Mouse (Mus musculus) heart, embryonic 13.5 days (tissue): ENCODE measurements around the gene Kdm2b. TPM values are rescaled to one million over a fixed set of nuclear protein-coding genes. Genes with fewer than 3 reads are reported as not detected.
"Not testable (repeated sequence)": the region's sequence is repeated elsewhere in the genome, so short reads cannot be mapped to it uniquely, and the experiment has no call there.

Source experiments
- ATAC-seq: fragments of 200-750 bp; cut with Nextera tagmentation; 2 replicates; pipeline ENCODE4 v1.8.0; 2017; ENCODE audit warnings: moderate TSS enrichment; ENCODE audit not compliant: insufficient number of reproducible peaks, low FRiP score, low TSS enrichment; ENCODE audit errors: extremely low read depth
- H3K27ac ChIP-seq: fragments of 300-500 bp; sonication (generic); replicated peaks from 2 replicates; pipeline ENCODE4 v1.5.1; 2015; ENCODE audit warnings: moderate library complexity, mild to moderate bottlenecking, inconsistent platforms
- H3K27me3 ChIP-seq: fragments of 300-500 bp; sonication (generic); replicated peaks from 2 replicates; pipeline ENCODE4 v1.6.1; 2015; ENCODE audit warnings: mild to moderate bottlenecking, inconsistent platforms
- H3K36me3 ChIP-seq: fragments of 300-500 bp; sonication (generic); 2 replicates; pipeline ENCODE4 v1.6.1; 2015; ENCODE audit warnings: mild to moderate bottlenecking, inconsistent platforms
- H3K4me1 ChIP-seq: fragments of 300-500 bp; sonication (generic); 2 replicates; pipeline ENCODE4 v1.6.1; 2015; ENCODE audit warnings: inconsistent platforms
- H3K4me2 ChIP-seq: fragments of 300-500 bp; sonication (generic); 2 replicates; pipeline ENCODE4 v1.6.1; 2015; ENCODE audit warnings: inconsistent platforms, mild to moderate bottlenecking, moderate library complexity
- H3K4me3 ChIP-seq: fragments of 300-500 bp; sonication (generic); 2 replicates; pipeline ENCODE4 v1.5.1; 2015; ENCODE audit warnings: moderate library complexity, mild to moderate bottlenecking, inconsistent platforms
- H3K9ac ChIP-seq: fragments of 300-500 bp; sonication (generic); 2 replicates; pipeline ENCODE4 v1.6.1; 2015; ENCODE audit warnings: inconsistent platforms, mild to moderate bottlenecking, moderate library complexity
- H3K9me3 ChIP-seq: fragments of 300-500 bp; sonication (generic); 2 replicates; pipeline ENCODE4 v1.6.1; 2016; ENCODE audit warnings: inconsistent platforms
- WGBS: fragments of 180-500 bp; shearing (Covaris S2); methylation state at CpG from one replicate; pipeline ENCODE4 v1.1.7; 2015; ENCODE audit warnings: mixed read lengths; 5-methylcytosine and 5-hydroxymethylcytosine counted together
- polyA plus RNA-seq: library from polyadenylated mRNA; unstranded; fragments of >200 nt; fragmentation: Nextera tagmentation; extraction: Ambion mirVana; gene quantifications from 2 replicates; pipeline ENCODE4 v1.2.1, GENCODE M21; 2015

Kdm2b gene
- polyA plus RNA-seq, 1 experiment from 2014 or later = 28.2 TPM

DNA sequence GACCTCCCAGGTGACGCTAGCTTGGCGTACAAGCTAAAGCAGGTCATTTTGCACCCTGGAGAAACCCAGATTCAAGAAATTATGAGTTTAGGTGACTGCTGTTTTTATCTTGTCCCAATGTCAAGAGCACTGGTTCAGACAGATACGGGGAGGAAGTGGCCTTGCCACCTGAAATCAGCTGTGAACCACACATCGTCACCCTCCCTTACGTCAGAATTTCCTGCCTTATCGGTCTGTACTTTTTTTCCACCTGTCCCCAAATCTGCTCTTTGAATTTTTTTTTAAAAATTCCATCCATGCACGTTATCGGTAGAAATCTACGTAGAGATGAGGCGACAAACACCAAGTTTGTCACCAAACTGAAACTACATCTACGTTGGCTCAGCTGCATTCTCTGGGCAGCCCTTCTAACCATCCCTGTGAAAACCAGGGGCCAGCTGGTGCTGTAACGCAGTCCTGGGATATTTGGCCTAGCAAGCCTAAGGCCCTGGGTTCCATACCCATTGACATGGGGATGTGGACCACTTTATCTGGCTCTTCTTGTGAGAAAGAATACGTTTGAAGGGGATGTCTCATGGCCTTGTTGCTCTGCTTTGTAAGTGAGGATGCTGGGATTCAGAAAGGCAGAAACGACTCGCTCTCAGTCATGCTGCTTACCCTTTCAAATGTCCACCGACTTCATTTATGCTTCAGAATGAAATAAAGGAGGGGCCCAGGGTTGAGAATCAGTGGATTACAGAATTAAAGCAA, 963 bp upstream of the Kdm2b start:
- H3K4me1 ChIP-seq = peaks cover 71% of the 10 kb centered on the region
- H3K9me3 ChIP-seq = no peaks in the 10 kb centered on the region
- peaks cover under 1% of the 10 kb centered on the region; the same call in 1 of the 2 replicates for H3K36me3 ChIP-seq
- peak overlapping the region; percentile 93 for H3K9ac ChIP-seq
- peak overlapping the region; percentile 93 for H3K27ac ChIP-seq
- peak overlapping the region; percentile 80 for H3K4me3 ChIP-seq
- peak overlapping the region; percentile 99 for H3K4me2 ChIP-seq
- no peak for ATAC-seq
- 12% methylated on average over 16 of the region's 16 CpGs for WGBS
- H3K27me3 ChIP-seq = peaks cover 8% of the 10 kb centered on the region; the same call in 1 of the 2 replicates

GRCm38 (mm10) chr5:122989001-122989525, 560 bp downstream of the Kdm2b start:
- ATAC-seq = peak; percentile 17; the same call in 1 of the 2 replicates
- Histone ChIP-seq H3K4me1 (peaks cover 62% of the 10 kb centered on the region), H3K4me2 (peak overlapping the region; percentile 99), H3K36me3 (no peaks in the 10 kb centered on the region), H3K4me3 (peak overlapping the region; percentile 80), H3K27ac (peak overlapping the region; percentile 93), H3K9me3 (no peaks in the 10 kb centered on the region), H3K27me3 (peaks cover 12% of the 10 kb centered on the region; the same call in 1 of the 2 replicates), H3K9ac (peak overlapping the region; percentile 93)
- 0% methylated on average over 36 of the region's 39 CpGs for WGBS

- no peak for ATAC-seq
- Histone ChIP-seq H3K4me3 (peak overlapping the region; percentile 80), H3K27me3 (peaks cover 12% of the 10 kb centered on the region; the same call in 1 of the 2 replicates), H3K9me3 (no peaks in the 10 kb centered on the region), H3K4me1 (peaks cover 57% of the 10 kb centered on the region), H3K9ac (peak overlapping the region; percentile 93), H3K27ac (peak overlapping the region; percentile 93), H3K36me3 (no peaks in the 10 kb centered on the region), H3K4me2 (peak overlapping the region; percentile 99)
- WGBS = under 1% methylated on average over 40 of the region's 41 CpGs
Measured at GRCm38 (mm10) chr5:122988021-122988751, 1.4 kb downstream of the Kdm2b start.

- peaks cover 2% of the 10 kb centered on the region; the same call in 1 of the 2 replicates for H3K36me3 ChIP-seq
- WGBS = 5% methylated on average over 39 of the region's 39 CpGs
- H3K27me3 ChIP-seq = peaks cover 12% of the 10 kb centered on the region; the same call in 1 of the 2 replicates
- peak overlapping the region; percentile 99 for H3K4me2 ChIP-seq
- peak overlapping the region; percentile 93 for H3K27ac ChIP-seq
- H3K4me3 ChIP-seq = peak overlapping the region; percentile 80
- H3K9ac ChIP-seq = peak overlapping the region; percentile 93
- peaks cover 54% of the 10 kb centered on the region for H3K4me1 ChIP-seq
- ATAC-seq = 0 out of 2 replicates have a peak, but pooled peaks have one; percentile 21
- no peaks in the 10 kb centered on the region for H3K9me3 ChIP-seq
Measured at GRCm38 (mm10) chr5:122987211-122988020, 2.2 kb downstream of the Kdm2b start.

- Histone ChIP-seq H3K27me3 (peaks cover 12% of the 10 kb centered on the region; the same call in 1 of the 2 replicates), H3K4me1 (peaks cover 40% of the 10 kb centered on the region), H3K36me3 (peaks cover 6% of the 10 kb centered on the region; the same call in 1 of the 2 replicates), H3K4me3 (no peak overlapping the region), H3K4me2 (peak overlapping the region; percentile 20), H3K27ac (peak overlapping the region; percentile 28; the same call in 1 of the 2 replicates), H3K9ac (peak overlapping the region; percentile 59), H3K9me3 (no peaks in the 10 kb centered on the region)
- no peak for ATAC-seq
- WGBS = 54% methylated on average over 8 of the region's 8 CpGs
Measured at GRCm38 (mm10) chr5:122986091-122986493, 3.5 kb downstream of the Kdm2b start.

GRCm38 (mm10) chr5:122985276-122985675, 4.3 kb downstream of the Kdm2b start:
- no peak for ATAC-seq
- Histone ChIP-seq H3K4me2 (no peak overlapping the region), H3K27ac (no peak overlapping the region), H3K9me3 (no peaks in the 10 kb centered on the region), H3K27me3 (peaks cover 12% of the 10 kb centered on the region; the same call in 1 of the 2 replicates), H3K36me3 (peaks cover 6% of the 10 kb centered on the region; the same call in 1 of the 2 replicates), H3K9ac (peak overlapping the region; percentile 59; the same call in 1 of the 2 replicates), H3K4me3 (no peak overlapping the region), H3K4me1 (peaks cover 32% of the 10 kb centered on the region)
- 72% methylated on average over 3 of the region's 3 CpGs for WGBS

DNA sequence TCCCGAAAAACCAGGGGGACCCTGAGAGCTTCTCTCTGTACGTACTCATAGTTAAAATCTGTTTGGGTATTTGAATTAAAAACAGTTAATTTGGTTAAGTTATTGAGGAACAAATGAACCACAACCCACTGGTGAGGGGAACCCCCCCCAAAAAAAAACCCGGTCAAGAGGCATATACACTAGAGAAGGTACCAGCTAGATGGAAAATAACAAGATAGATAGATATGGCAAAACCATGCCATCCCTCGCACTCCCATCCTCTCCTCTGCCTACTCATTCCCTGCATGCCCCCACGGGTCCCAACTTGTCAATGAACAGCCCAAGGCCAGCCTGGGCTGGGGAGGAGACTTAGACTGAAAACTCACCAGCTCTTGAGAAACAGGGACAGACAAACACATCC, 5.1 kb downstream of the Kdm2b start:
- H3K27me3 ChIP-seq = peaks cover 12% of the 10 kb centered on the region; the same call in 1 of the 2 replicates
- no peak overlapping the region for H3K4me3 ChIP-seq
- H3K9ac ChIP-seq = no peak overlapping the region
- H3K9me3 ChIP-seq = no peaks in the 10 kb centered on the region
- H3K4me2 ChIP-seq = no peak overlapping the region
- H3K27ac ChIP-seq = no peak overlapping the region
- 83% methylated on average over 5 of the region's 5 CpGs for WGBS
- H3K4me1 ChIP-seq = peaks cover 27% of the 10 kb centered on the region
- peaks cover 6% of the 10 kb centered on the region; the same call in 1 of the 2 replicates for H3K36me3 ChIP-seq
- ATAC-seq = no peak

GRCm38 (mm10) chr5:122978970-122979369, 10.7 kb downstream of the Kdm2b start:
- 49% methylated on average over 8 of the region's 8 CpGs for WGBS
- Histone ChIP-seq H3K36me3 (peaks cover 14% of the 10 kb centered on the region), H3K9ac (0 out of 2 replicates have a peak overlapping the region, but pooled peaks have one; percentile 21), H3K4me3 (no peak overlapping the region), H3K27ac (no peak overlapping the region), H3K4me2 (no peak overlapping the region), H3K9me3 (no peaks in the 10 kb centered on the region), H3K4me1 (peaks cover 12% of the 10 kb centered on the region), H3K27me3 (no peaks in the 10 kb centered on the region)
- no peak for ATAC-seq

- not testable (repeated sequence) for H3K27ac ChIP-seq, H3K36me3 ChIP-seq, H3K9ac ChIP-seq, H3K27me3 ChIP-seq, H3K4me2 ChIP-seq, H3K9me3 ChIP-seq, H3K4me3 ChIP-seq, ATAC-seq
- peaks cover 14% of the 10 kb centered on the region for H3K4me1 ChIP-seq
- WGBS = 92% methylated on average over 4 of the region's 4 CpGs
Measured at GRCm38 (mm10) chr5:122974701-122975100, 14.9 kb downstream of the Kdm2b start.

DNA sequence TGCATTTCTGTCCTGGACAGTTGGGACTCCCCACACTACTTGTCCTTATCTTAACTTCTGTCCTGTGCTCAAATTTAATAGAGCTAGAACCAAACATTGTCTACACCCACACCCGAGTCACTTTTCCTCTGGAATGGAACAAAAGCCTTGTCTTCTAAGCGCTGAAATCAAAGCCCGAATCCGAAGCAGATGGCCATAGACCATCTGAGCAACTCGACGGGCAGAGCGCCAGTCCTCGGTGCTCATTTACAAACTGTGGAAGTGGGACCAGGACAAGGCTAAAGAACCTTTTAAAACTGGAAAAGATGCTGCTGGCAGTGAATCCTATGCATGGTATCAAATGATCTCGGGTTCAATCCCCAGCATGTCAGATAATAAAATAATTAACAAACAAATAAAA, 17.5 kb downstream of the Kdm2b start:
- H3K9me3 ChIP-seq = no peaks in the 10 kb centered on the region
- no peaks in the 10 kb centered on the region for H3K27me3 ChIP-seq
- H3K4me3 ChIP-seq = no peak overlapping the region
- WGBS = 74% methylated on average over 9 of the region's 9 CpGs
- no peak overlapping the region for H3K27ac ChIP-seq
- peaks cover 7% of the 10 kb centered on the region for H3K36me3 ChIP-seq
- ATAC-seq = no peak
- H3K4me1 ChIP-seq = 0 out of 2 replicates have a peak, but pooled peaks cover 2% of the 10 kb centered on the region
- no peak overlapping the region for H3K9ac ChIP-seq
- H3K4me2 ChIP-seq = no peak overlapping the region
